Mouse (Mus musculus) midbrain, embryonic 13.5 days (tissue): ENCODE measurements at regions not wholly inside any gene's neighbourhood (a gene's known extent, or its start where the extent isn't known, plus 50 kb on each side); places are given as distances from the start of the nearest gene placed in this dataset.
"Not testable (repeated sequence)": the region's sequence is repeated elsewhere in the genome, so short reads cannot be mapped to it uniquely, and the experiment has no call there.

Source experiments
- ATAC-seq: fragments of 200-750 bp; cut with Nextera tagmentation; 2 replicates; pipeline ENCODE4 v1.8.0; 2017; ENCODE audit warnings: mild to moderate bottlenecking, moderate TSS enrichment, moderate library complexity
- H3K27ac ChIP-seq: fragments of 300-500 bp; sonication (generic); 2 replicates; pipeline ENCODE4 v1.5.1; 2015; ENCODE audit warnings: inconsistent platforms, mild to moderate bottlenecking, moderate library complexity
- H3K27me3 ChIP-seq: fragments of 300-500 bp; sonication (generic); 2 replicates; pipeline ENCODE4 v1.6.1; 2015; ENCODE audit warnings: mild to moderate bottlenecking, inconsistent platforms
- H3K36me3 ChIP-seq: fragments of 300-500 bp; sonication (generic); 2 replicates; pipeline ENCODE4 v1.6.1; 2015; ENCODE audit warnings: mild to moderate bottlenecking, inconsistent platforms
- H3K4me1 ChIP-seq: fragments of 300-500 bp; sonication (generic); replicated peaks from 2 replicates; pipeline ENCODE4 v1.6.1; 2015; ENCODE audit warnings: inconsistent platforms
- H3K4me2 ChIP-seq: fragments of 300-500 bp; sonication (generic); replicated peaks from 2 replicates; pipeline ENCODE4 v1.6.1; 2015; ENCODE audit warnings: moderate library complexity, mild to moderate bottlenecking, inconsistent platforms
- H3K4me3 ChIP-seq: fragments of 300-500 bp; sonication (generic); replicated peaks from 2 replicates; pipeline ENCODE4 v1.5.1; 2015; ENCODE audit warnings: mild to moderate bottlenecking, inconsistent platforms
- H3K9ac ChIP-seq: fragments of 300-500 bp; sonication (generic); replicated peaks from 2 replicates; pipeline ENCODE4 v1.6.1; 2015; ENCODE audit warnings: mild to moderate bottlenecking, inconsistent platforms
- H3K9me3 ChIP-seq: fragments of 300-500 bp; sonication (generic); 2 replicates; pipeline ENCODE4 v1.6.1; 2016; ENCODE audit warnings: mild to moderate bottlenecking, inconsistent platforms
- WGBS: fragments of 180-500 bp; shearing (Covaris S2); methylation state at CpG from one replicate; pipeline ENCODE4 v1.1.7; 2015; 5-methylcytosine and 5-hydroxymethylcytosine counted together

- H3K4me1 ChIP-seq, H3K36me3 ChIP-seq, H3K4me3 ChIP-seq, ATAC-seq, H3K4me2 ChIP-seq, H3K27me3 ChIP-seq, H3K9ac ChIP-seq, H3K27ac ChIP-seq, H3K9me3 ChIP-seq: not testable (repeated sequence)
- 100% methylated on average over 1 of the region's 1 CpGs for WGBS
Measured at GRCm38 (mm10) chr19:54151766-54152165, 107.8 kb downstream of the Adra2a start.

- no peak for ATAC-seq
- Histone ChIP-seq H3K27me3 (no peaks in the 10 kb centered on the region), H3K27ac (no peak overlapping the region)
Measured at GRCm38 (mm10) chr19:54154400-54154799, 110.4 kb downstream of the Adra2a start.

GRCm38 (mm10) chr19:54170361-54170760 is 126.4 kb downstream of the Adra2a start:
- H3K27ac ChIP-seq = no peak overlapping the region
- ATAC-seq = no peak
- H3K4me3 ChIP-seq = no peak overlapping the region
- H3K36me3 ChIP-seq = no peaks in the 10 kb centered on the region
- peaks cover 13% of the 10 kb centered on the region for H3K4me1 ChIP-seq
- H3K4me2 ChIP-seq = no peak overlapping the region
- 49% methylated on average over 2 of the region's 2 CpGs for WGBS
- H3K9ac ChIP-seq = no peak overlapping the region
- H3K27me3 ChIP-seq = no peaks in the 10 kb centered on the region
- no peaks in the 10 kb centered on the region for H3K9me3 ChIP-seq

More at GRCm38 (mm10) chr19:54154400-54154799, 110.4 kb downstream of the Adra2a start:
- H3K9ac ChIP-seq = no peak overlapping the region
- H3K9me3 ChIP-seq = no peaks in the 10 kb centered on the region
- H3K36me3 ChIP-seq = no peaks in the 10 kb centered on the region
- no peak overlapping the region for H3K4me3 ChIP-seq
- 81% methylated on average over 4 of the region's 4 CpGs for WGBS
- no peak overlapping the region for H3K4me2 ChIP-seq
- H3K4me1 ChIP-seq = no peaks in the 10 kb centered on the region

GRCm38 (mm10) chr19:54174090-54175055 is 130.4 kb downstream of the Adra2a start:
- Histone ChIP-seq H3K27me3 (no peaks in the 10 kb centered on the region), H3K4me3 (no peak overlapping the region), H3K4me1 (peaks cover 13% of the 10 kb centered on the region), H3K9me3 (no peaks in the 10 kb centered on the region), H3K4me2 (no peak overlapping the region), H3K36me3 (no peaks in the 10 kb centered on the region), H3K27ac (no peak overlapping the region), H3K9ac (no peak overlapping the region)
- ATAC-seq = no peak
- WGBS = 89% methylated on average over 14 of the region's 14 CpGs

GRCm38 (mm10) chr19:54175766-54176165 is 131.8 kb downstream of the Adra2a start:
- no peak for ATAC-seq
- H3K9me3 ChIP-seq = no peaks in the 10 kb centered on the region
- H3K27ac ChIP-seq = no peak overlapping the region
- no peak overlapping the region for H3K4me3 ChIP-seq
- peaks cover 10% of the 10 kb centered on the region for H3K4me1 ChIP-seq
- no peaks in the 10 kb centered on the region for H3K27me3 ChIP-seq
- no peaks in the 10 kb centered on the region for H3K36me3 ChIP-seq
- WGBS = 48% methylated on average over 7 of the region's 7 CpGs
- H3K9ac ChIP-seq = no peak overlapping the region
- no peak overlapping the region for H3K4me2 ChIP-seq

GRCm38 (mm10) chr19:54177491-54177890 is 133.5 kb downstream of the Adra2a start:
- Histone ChIP-seq H3K4me3 (no peak overlapping the region), H3K4me2 (no peak overlapping the region), H3K4me1 (no peaks in the 10 kb centered on the region), H3K9ac (no peak overlapping the region), H3K27me3 (no peaks in the 10 kb centered on the region), H3K9me3 (no peaks in the 10 kb centered on the region), H3K36me3 (no peaks in the 10 kb centered on the region), H3K27ac (no peak overlapping the region)
- 86% methylated on average over 6 of the region's 6 CpGs for WGBS
- no peak for ATAC-seq

- WGBS = 89% methylated on average over 6 of the region's 6 CpGs
- Histone ChIP-seq H3K4me1 (peaks cover 7% of the 10 kb centered on the region; the same call in 1 of the 2 replicates), H3K4me3 (no peak overlapping the region), H3K4me2 (no peak overlapping the region), H3K36me3 (no peaks in the 10 kb centered on the region), H3K27me3 (no peaks in the 10 kb centered on the region), H3K9ac (no peak overlapping the region), H3K27ac (no peak overlapping the region), H3K9me3 (no peaks in the 10 kb centered on the region)
- no peak for ATAC-seq
Measured at GRCm38 (mm10) chr19:54200407-54200806, 156.5 kb downstream of the Adra2a start.

- Histone ChIP-seq H3K4me1 (no peaks in the 10 kb centered on the region), H3K4me3 (no peak overlapping the region), H3K4me2 (no peak overlapping the region), H3K9me3 (no peaks in the 10 kb centered on the region), H3K27me3 (no peaks in the 10 kb centered on the region), H3K36me3 (no peaks in the 10 kb centered on the region), H3K9ac (no peak overlapping the region), H3K27ac (no peak overlapping the region)
- no peak for ATAC-seq
- WGBS = 86% methylated on average over 6 of the region's 6 CpGs
Measured at GRCm38 (mm10) chr19:54202456-54202855, 158.5 kb downstream of the Adra2a start.

- WGBS = 81% methylated on average over 6 of the region's 6 CpGs
- Histone ChIP-seq H3K9ac (no peak overlapping the region), H3K4me2 (no peak overlapping the region), H3K4me3 (no peak overlapping the region), H3K27me3 (no peaks in the 10 kb centered on the region), H3K4me1 (no peaks in the 10 kb centered on the region), H3K27ac (no peak overlapping the region), H3K9me3 (no peaks in the 10 kb centered on the region), H3K36me3 (no peaks in the 10 kb centered on the region)
- ATAC-seq = no peak
Measured at GRCm38 (mm10) chr19:54206819-54207218, 162.9 kb downstream of the Adra2a start.

- Histone ChIP-seq H3K9me3 (no peaks in the 10 kb centered on the region), H3K36me3 (no peaks in the 10 kb centered on the region), H3K27me3 (no peaks in the 10 kb centered on the region), H3K4me1 (no peaks in the 10 kb centered on the region), H3K27ac (no peak overlapping the region), H3K4me2 (no peak overlapping the region), H3K4me3 (no peak overlapping the region), H3K9ac (no peak overlapping the region)
- 90% methylated on average over 7 of the region's 7 CpGs for WGBS
- ATAC-seq = no peak
Measured at GRCm38 (mm10) chr19:54212169-54212568, 168.2 kb downstream of the Adra2a start.

- H3K9ac ChIP-seq = no peak overlapping the region
- H3K27me3 ChIP-seq = no peaks in the 10 kb centered on the region
- no peaks in the 10 kb centered on the region for H3K36me3 ChIP-seq
- 90% methylated on average over 6 of the region's 6 CpGs for WGBS
- no peak for ATAC-seq
- no peak overlapping the region for H3K4me3 ChIP-seq
- H3K9me3 ChIP-seq = no peaks in the 10 kb centered on the region
- no peak overlapping the region for H3K4me2 ChIP-seq
- 0 out of 2 replicates have a peak, but pooled peaks cover 7% of the 10 kb centered on the region for H3K4me1 ChIP-seq
- no peak overlapping the region for H3K27ac ChIP-seq
Measured at GRCm38 (mm10) chr19:54244176-54244575, 200.2 kb downstream of the Adra2a start.

GRCm38 (mm10) chr19:54248256-54248936 is 204.4 kb downstream of the Adra2a start:
- no peaks in the 10 kb centered on the region for H3K27me3 ChIP-seq
- no peak for ATAC-seq
- no peak overlapping the region for H3K4me3 ChIP-seq

More at GRCm38 (mm10) chr19:54248256-54248936, 204.4 kb downstream of the Adra2a start:
- no peak overlapping the region for H3K9ac ChIP-seq
- H3K9me3 ChIP-seq = no peaks in the 10 kb centered on the region
- no peak overlapping the region for H3K27ac ChIP-seq
- no peaks in the 10 kb centered on the region for H3K36me3 ChIP-seq
- no peak overlapping the region for H3K4me2 ChIP-seq
- WGBS = 26% methylated on average over 6 of the region's 6 CpGs
- H3K4me1 ChIP-seq = 0 out of 2 replicates have a peak, but pooled peaks cover 7% of the 10 kb centered on the region
